Mouse (Mus musculus) cerebellum, postnatal 10 days (tissue): ENCODE measurements around the gene Amph.

ENCODE experiments used
- DNase-seq, 2 experiments: peaks; one replicate each; pipeline ENCODE4 v3.0.0; 2021; ENCODE audit warnings: mixed read lengths in 2 of 2

Amph gene

GRCm38 (mm10) chr13:19143766-19144165 is 195.8 kb downstream of the Amph start:
- peak in 1 of 2 experiments; percentile 20 for DNase-seq

GRCm38 (mm10) chr13:19147468-19147867 is 199.5 kb downstream of the Amph start:
- DNase-seq, result no peak

- peak in 1 of 2 experiments; percentile 12 for DNase-seq
Observed at GRCm38 (mm10) chr13:19149574-19149973, 201.6 kb downstream of the Amph start.

- DNase-seq, result no peak
Observed at GRCm38 (mm10) chr13:19150438-19151301, 202.7 kb downstream of the Amph start.

GRCm38 (mm10) chr13:19152126-19152525 is 204.1 kb downstream of the Amph start:
- no peak for DNase-seq

GRCm38 (mm10) chr13:19158484-19158883 is 210.5 kb downstream of the Amph start:
- DNase-seq, result peak; percentile 81 to 90

GRCm38 (mm10) chr13:19160616-19161015 is 212.6 kb downstream of the Amph start:
- DNase-seq, result peak; percentile 59 to 62

GRCm38 (mm10) chr13:19161111-19161510 is 213.1 kb downstream of the Amph start:
- DNase-seq, result peak; percentile 77 to 81

- DNase-seq, result no peak
Observed at GRCm38 (mm10) chr13:19162120-19162519, 214.1 kb downstream of the Amph start.

GRCm38 (mm10) chr13:19177662-19178259 is 229.8 kb downstream of the Amph start:
- DNase-seq, result peak; percentile 78 to 81

- no peak for DNase-seq
Observed at GRCm38 (mm10) chr13:19178351-19178750, 230.3 kb downstream of the Amph start.

GRCm38 (mm10) chr13:19182259-19182658 is 234.3 kb downstream of the Amph start:
- DNase-seq, result no peak

GRCm38 (mm10) chr13:19190052-19190451 is 242.0 kb downstream of the Amph start:
- no peak for DNase-seq

- DNase-seq, result no peak
Observed at GRCm38 (mm10) chr13:19194803-19195202, 246.8 kb downstream of the Amph start.

GRCm38 (mm10) chr13:19195456-19195855 is 247.5 kb downstream of the Amph start:
- DNase-seq, result no peak
